Mouse (Mus musculus): ENCODE measurements around the gene Calr4.

- TF ChIP-seq CTCF (IDR thresholded peaks at IDR 0.05; ENCODE audit: low read depth, low read length) (no peak), TAL1 (conservative IDR thresholded peaks at IDR 0.05; ENCODE audit: low read depth, low read length) (no peak), GATA2 (IDR thresholded peaks at IDR 0.05; ENCODE audit: borderline replicate concordance, low read depth, low read length) (no peak)
These were observed 40.4 kb upstream of the Calr4 start for GRCm38 (mm10) chr4:109193886-109194285.
